Mouse (Mus musculus) gastrocnemius, adult 2 months (tissue): ENCODE measurements around the gene Slco3a1. TPM values are rescaled to one million over a fixed set of nuclear protein-coding genes. Genes with fewer than 3 reads are reported as not detected.

Experiments
- DNase-seq: peaks from one replicate; pipeline ENCODE4 v3.0.0; 2022
- H3K27ac ChIP-seq: fragments of 200-600 bp; 2 replicates; pipeline ENCODE4 v1.8.1; 2022; ENCODE audit warnings: mild to moderate bottlenecking
- H3K4me3 ChIP-seq: fragments of 200-600 bp; 2 replicates; pipeline ENCODE4 v1.8.1; 2022; ENCODE audit warnings: mild to moderate bottlenecking, moderate library complexity
- CTCF ChIP-seq: fragments of 200-600 bp; IDR thresholded peaks from 2 replicates; pipeline ENCODE4 v1.8.1; 2022; ENCODE audit warnings: antibody characterized with exemption, mild to moderate bottlenecking, moderate library complexity
- intact Hi-C: fragments of 180-260 bp; cut with DNase I; formaldehyde crosslinking; loops from one replicate; pipeline ENCODE4 v1.15.1; 2025
- total RNA-seq, 2 experiments: library from RNA; stranded (reverse); gene quantifications; 2 replicates each; pipeline ENCODE4 v1.2.3; 2021

The Slco3a1 gene
- total RNA-seq, 2 experiments from 2014 or later: 67.1 to 83.8 TPM

GRCm38 (mm10) chr7:74461146-74461545, 93.4 kb downstream of the Slco3a1 start:
- intact Hi-C loops: no loop called here
- Histone ChIP-seq H3K4me3 (no peak overlapping the region), H3K27ac (no peak overlapping the region)
- no peak for TF ChIP-seq CTCF
- DNase-seq: no peak

GRCm38 (mm10) chr7:74459812-74460211, 94.8 kb downstream of the Slco3a1 start:
- Histone ChIP-seq H3K4me3 (no peak overlapping the region), H3K27ac (peak overlapping the region; percentile 86)
- intact Hi-C loops: loop anchor here (5.0 kb wide), 1 partner anchor 38 kb away; no protein-coding TSS in a partner anchor
- TF ChIP-seq CTCF: no peak
- no peak for DNase-seq

GRCm38 (mm10) chr7:74459277-74459676, 95.3 kb downstream of the Slco3a1 start:
- no peak for TF ChIP-seq CTCF
- H3K4me3 ChIP-seq: peak overlapping the region; percentile 49
- intact Hi-C loops: loop anchor here (5.0 kb wide), 1 partner anchor 37 kb away; no protein-coding TSS in a partner anchor
- H3K27ac ChIP-seq: peak overlapping the region; percentile 86
- no peak for DNase-seq

- intact Hi-C loops: loop anchor here (5.0 kb wide), 1 partner anchor 36 kb away; no protein-coding TSS in a partner anchor
- DNase-seq: peak; percentile 58
- TF ChIP-seq CTCF: no peak
- peak overlapping the region; percentile 49 for H3K4me3 ChIP-seq
- peak overlapping the region; percentile 86 for H3K27ac ChIP-seq
These were observed 95.9 kb downstream of the Slco3a1 start for GRCm38 (mm10) chr7:74458475-74459221.

- Histone ChIP-seq H3K4me3 (no peak overlapping the region), H3K27ac (peak overlapping the region; percentile 86)
- intact Hi-C loops: loop anchor here (5.0 kb wide), 1 partner anchor 35 kb away; no protein-coding TSS in a partner anchor
- TF ChIP-seq CTCF: no peak
- DNase-seq: peak; percentile 67
These were observed 97.1 kb downstream of the Slco3a1 start for GRCm38 (mm10) chr7:74457347-74457975.

GRCm38 (mm10) chr7:74456781-74457180, 97.8 kb downstream of the Slco3a1 start:
- H3K27ac ChIP-seq: peak overlapping the region; percentile 86
- no peak overlapping the region for H3K4me3 ChIP-seq
- intact Hi-C loops: loop anchor here (5.0 kb wide), 1 partner anchor 34 kb away; no protein-coding TSS in a partner anchor
- no peak for TF ChIP-seq CTCF
- no peak for DNase-seq

- TF ChIP-seq CTCF: no peak
- H3K27ac ChIP-seq: no peak overlapping the region
- intact Hi-C loops: no loop called here
These were observed 103.5 kb downstream of the Slco3a1 start for GRCm38 (mm10) chr7:74451047-74451446.

GRCm38 (mm10) chr7:74449802-74450201, 104.8 kb downstream of the Slco3a1 start:
- intact Hi-C loops: no loop called here
- DNase-seq: no peak
- H3K4me3 ChIP-seq: no peak overlapping the region
- TF ChIP-seq CTCF: no peak
- no peak overlapping the region for H3K27ac ChIP-seq

More at GRCm38 (mm10) chr7:74451047-74451446, 103.5 kb downstream of the Slco3a1 start:
- no peak for DNase-seq
- H3K4me3 ChIP-seq: no peak overlapping the region

- DNase-seq: no peak
- intact Hi-C loops: no loop called here
- H3K4me3 ChIP-seq: no peak overlapping the region
- no peak for TF ChIP-seq CTCF
- H3K27ac ChIP-seq: no peak overlapping the region
These were observed 106.8 kb downstream of the Slco3a1 start for GRCm38 (mm10) chr7:74447781-74448180.

- Histone ChIP-seq H3K4me3 (no peak overlapping the region), H3K27ac (no peak overlapping the region)
- no peak for DNase-seq
- intact Hi-C loops: no loop called here
- no peak for TF ChIP-seq CTCF
These were observed 109.4 kb downstream of the Slco3a1 start for GRCm38 (mm10) chr7:74445148-74445547.

- intact Hi-C loops: no loop called here
- Histone ChIP-seq H3K27ac (peak overlapping the region; percentile 24; the same call in 1 of the 2 replicates), H3K4me3 (no peak overlapping the region)
- TF ChIP-seq CTCF: no peak
- no peak for DNase-seq
These were observed 112.2 kb downstream of the Slco3a1 start for GRCm38 (mm10) chr7:74442380-74442779.

- no peak overlapping the region for H3K27ac ChIP-seq
- no peak for DNase-seq
- no peak for TF ChIP-seq CTCF
- no peak overlapping the region for H3K4me3 ChIP-seq
- intact Hi-C loops: no loop called here
These were observed 117.0 kb downstream of the Slco3a1 start for GRCm38 (mm10) chr7:74437534-74437933.

GRCm38 (mm10) chr7:74436642-74437041, 117.9 kb downstream of the Slco3a1 start:
- no peak for DNase-seq
- intact Hi-C loops: no loop called here
- TF ChIP-seq CTCF: no peak
- no peak overlapping the region for H3K27ac ChIP-seq
- no peak overlapping the region for H3K4me3 ChIP-seq
